Mouse (Mus musculus) heart, embryonic 14.5 days (tissue): Measurements from ENCODE around the gene Ccdc186. TPM values are rescaled to one million over a fixed set of nuclear protein-coding genes. Genes with fewer than 3 reads are reported as not detected.

Source experiments
- ATAC-seq: fragments of 200-750 bp; cut with Nextera tagmentation; 2 replicates; pipeline ENCODE4 v1.8.0; 2017; ENCODE audit warnings: low read depth, moderate TSS enrichment; ENCODE audit not compliant: insufficient number of reproducible peaks, insufficient read depth, low FRiP score
- H3K27ac ChIP-seq, 2 experiments: fragments of 200-500 bp in 1 of 2; fragments of 300-500 bp in 1 of 2; sonication (generic) in 1 of 2; replicated peaks in 1 of 2; 2 replicates each; pipeline ENCODE4 v1.5.1; 2012 to 2014; ENCODE audit warnings: low read depth in 2 of 2, low read length in 2 of 2, control low read depth in 1 of 2, mild to moderate bottlenecking in 1 of 2, mixed read lengths in 1 of 2; ENCODE audit not compliant: control insufficient read depth in 1 of 2, insufficient read depth in 1 of 2
- H3K27me3 ChIP-seq: fragments of 300-500 bp; sonication (generic); 2 replicates; pipeline ENCODE4 v1.6.1; 2014; ENCODE audit warnings: mild to moderate bottlenecking, low read length, control low read depth; ENCODE audit not compliant: control insufficient read depth, insufficient read depth
- H3K36me3 ChIP-seq: fragments of 300-500 bp; sonication (generic); 2 replicates; pipeline ENCODE4 v1.6.1; 2014; ENCODE audit warnings: mild to moderate bottlenecking, control low read depth, low read length, mixed read lengths; ENCODE audit not compliant: control insufficient read depth, insufficient read depth
- H3K4me1 ChIP-seq, 2 experiments: fragments of 200-500 bp in 1 of 2; fragments of 300-500 bp in 1 of 2; sonication (generic) in 1 of 2; 2 replicates each; pipeline ENCODE4 v1.6.1; 2012 to 2014; ENCODE audit warnings: low read length in 2 of 2, control low read depth in 1 of 2, mixed read lengths in 1 of 2; ENCODE audit not compliant: control insufficient read depth in 2 of 2, insufficient read depth in 2 of 2
- H3K4me2 ChIP-seq: fragments of 300-500 bp; sonication (generic); 2 replicates; pipeline ENCODE4 v1.6.1; 2014; ENCODE audit warnings: mild to moderate bottlenecking, low read length
- H3K4me3 ChIP-seq, 2 experiments: fragments of 200-500 bp in 1 of 2; fragments of 300-500 bp in 1 of 2; sonication (generic) in 1 of 2; 2 replicates each; pipeline ENCODE4 v1.5.1; 2012 to 2014; ENCODE audit warnings: low read length in 2 of 2, mild to moderate bottlenecking in 2 of 2, control low read depth in 1 of 2, low read depth in 1 of 2, moderate library complexity in 1 of 2; ENCODE audit not compliant: control insufficient read depth in 1 of 2, insufficient read depth in 1 of 2
- H3K9ac ChIP-seq: fragments of 300-500 bp; sonication (generic); 2 replicates; pipeline ENCODE4 v1.6.1; 2014; ENCODE audit warnings: mild to moderate bottlenecking, low read length
- H3K9me3 ChIP-seq: fragments of 300-500 bp; sonication (generic); 2 replicates; pipeline ENCODE4 v1.6.1; 2016; ENCODE audit warnings: low read length, control low read depth; ENCODE audit not compliant: control insufficient read depth
- WGBS: fragments of 180-500 bp; shearing (Covaris S2); extraction: QIAGEN DNeasy Blood & Tissue Kit; methylation state at CpG from one replicate; pipeline ENCODE4 v1.1.7; 2014; 5-methylcytosine and 5-hydroxymethylcytosine counted together
- polyA plus RNA-seq: library from polyadenylated mRNA; unstranded; fragments of >200 nt; fragmentation: Nextera tagmentation; extraction: Ambion mirVana; gene quantifications from 2 replicates; pipeline ENCODE4 v1.2.1, GENCODE M21; 2014

Gene Ccdc186
- polyA plus RNA-seq, 1 experiment from 2014 or later, result 20.4 TPM

GRCm38 (mm10) chr19:56776719-56777382, 45.1 kb downstream of the Ccdc186 start:
- Histone ChIP-seq H3K9ac (peak overlapping the region; percentile 49; the same call in 1 of the 2 replicates), H3K4me1 (peaks cover 38 to 39% of the 10 kb centered on the region in 2 experiments), H3K27ac (no peak overlapping the region), H3K4me2 (peak overlapping the region; percentile 74), H3K4me3 (0 out of 4 replicates have a peak overlapping the region, but pooled peaks of 1 of the 2 experiments have one; percentile 6), H3K27me3 (peaks cover 4% of the 10 kb centered on the region; the same call in 1 of the 2 replicates), H3K9me3 (no peaks in the 10 kb centered on the region), H3K36me3 (no peaks in the 10 kb centered on the region)
- 23% methylated on average over 16 of the region's 16 CpGs for WGBS
- ATAC-seq, result no peak

- H3K9ac ChIP-seq, result peak overlapping the region; percentile 64
- H3K4me1 ChIP-seq, result peaks cover 38 to 39% of the 10 kb centered on the region in 2 experiments
- H3K27me3 ChIP-seq, result peaks cover 4% of the 10 kb centered on the region; the same call in 1 of the 2 replicates
- WGBS, result 9% methylated on average over 18 of the region's 18 CpGs
- peak overlapping the region; percentile 17 to 23 for H3K4me3 ChIP-seq
- H3K9me3 ChIP-seq, result no peaks in the 10 kb centered on the region
- ATAC-seq, result no peak
- H3K4me2 ChIP-seq, result peak overlapping the region; percentile 74
- H3K27ac ChIP-seq, result no peak overlapping the region
- no peaks in the 10 kb centered on the region for H3K36me3 ChIP-seq
These were observed 45.9 kb downstream of the Ccdc186 start for GRCm38 (mm10) chr19:56775893-56776718.

- ATAC-seq, result no peak
- Histone ChIP-seq H3K9me3 (no peaks in the 10 kb centered on the region), H3K9ac (peak overlapping the region; percentile 64), H3K4me3 (peak overlapping the region; percentile 17 to 23; a peak in 3 of 4 replicates), H3K4me2 (peak overlapping the region; percentile 74), H3K4me1 (peaks cover 38 to 39% of the 10 kb centered on the region in 2 experiments), H3K27me3 (peaks cover 4% of the 10 kb centered on the region; the same call in 1 of the 2 replicates), H3K36me3 (no peaks in the 10 kb centered on the region), H3K27ac (peak overlapping the region; percentile 76 to 89; a peak in 2 of 4 replicates)
- WGBS, result 17% methylated on average over 24 of the region's 24 CpGs
These were observed 46.8 kb downstream of the Ccdc186 start for GRCm38 (mm10) chr19:56774971-56775892.

GRCm38 (mm10) chr19:56774408-56774962, 47.5 kb downstream of the Ccdc186 start:
- Histone ChIP-seq H3K4me1 (peaks cover 38 to 39% of the 10 kb centered on the region in 2 experiments), H3K4me2 (peak overlapping the region; percentile 33), H3K9me3 (no peaks in the 10 kb centered on the region), H3K27me3 (peaks cover 4% of the 10 kb centered on the region; the same call in 1 of the 2 replicates), H3K36me3 (no peaks in the 10 kb centered on the region), H3K27ac (peak overlapping the region; percentile 76 to 89), H3K4me3 (no peak overlapping the region), H3K9ac (no peak overlapping the region)
- peak; percentile 72 for ATAC-seq
- 16% methylated on average over 9 of the region's 9 CpGs for WGBS

GRCm38 (mm10) chr19:56773393-56773971, 48.5 kb downstream of the Ccdc186 start:
- peaks cover 38 to 39% of the 10 kb centered on the region in 2 experiments for H3K4me1 ChIP-seq

GRCm38 (mm10) chr19:56772158-56772557, 49.8 kb downstream of the Ccdc186 start:
- no peak overlapping the region for H3K9ac ChIP-seq
- H3K4me2 ChIP-seq, result no peak overlapping the region
- no peak for ATAC-seq
- H3K4me3 ChIP-seq, result no peak overlapping the region
- no peaks in the 10 kb centered on the region for H3K36me3 ChIP-seq
- WGBS, result 80% methylated on average over 7 of the region's 7 CpGs
- no peaks in the 10 kb centered on the region for H3K27me3 ChIP-seq
- H3K27ac ChIP-seq, result no peak overlapping the region
- H3K4me1 ChIP-seq, result peaks cover 35 to 38% of the 10 kb centered on the region in 2 experiments
- H3K9me3 ChIP-seq, result no peaks in the 10 kb centered on the region

More at GRCm38 (mm10) chr19:56773393-56773971, 48.5 kb downstream of the Ccdc186 start:
- H3K27me3 ChIP-seq, result peaks cover 4% of the 10 kb centered on the region; the same call in 1 of the 2 replicates
- WGBS, result 60% methylated on average over 10 of the region's 10 CpGs
- no peak overlapping the region for H3K9ac ChIP-seq
- ATAC-seq, result no peak
- H3K9me3 ChIP-seq, result no peaks in the 10 kb centered on the region
- no peak overlapping the region for H3K4me2 ChIP-seq
- H3K36me3 ChIP-seq, result no peaks in the 10 kb centered on the region
- H3K4me3 ChIP-seq, result no peak overlapping the region
- H3K27ac ChIP-seq, result peak overlapping the region in 1 of 2 experiments; percentile 89; a peak in 2 of 4 replicates
